Mouse (Mus musculus) liver, postnatal 0 days (tissue): ENCODE data around the gene Icam1. TPM values are rescaled to one million over a fixed set of nuclear protein-coding genes. Genes with fewer than 3 reads are reported as not detected.

Source experiments
- ATAC-seq: fragments of 200-750 bp; cut with Nextera tagmentation; 2 replicates; pipeline ENCODE4 v1.8.0; 2017; ENCODE audit warnings: mild to moderate bottlenecking, moderate library complexity
- DNase-seq: peaks from one replicate; pipeline ENCODE4 v3.0.0-alpha.2; 2016
- H3K27ac ChIP-seq: fragments of 300-500 bp; sonication (generic); 2 replicates; pipeline ENCODE4 v1.5.1; 2014; ENCODE audit warnings: antibody characterized with exemption, moderate library complexity, mild to moderate bottlenecking, low read depth
- H3K27me3 ChIP-seq: fragments of 300-500 bp; sonication (generic); 2 replicates; pipeline ENCODE4 v1.6.1; 2014; ENCODE audit warnings: low read length, control low read depth, mixed read lengths; ENCODE audit not compliant: insufficient read depth
- H3K36me3 ChIP-seq: fragments of 300-500 bp; sonication (generic); replicated peaks from 2 replicates; pipeline ENCODE4 v1.6.1; 2014; ENCODE audit warnings: mild to moderate bottlenecking, control low read depth, low read length, moderate library complexity, mixed read lengths; ENCODE audit not compliant: insufficient read depth
- H3K4me1 ChIP-seq: fragments of 300-500 bp; sonication (generic); 2 replicates; pipeline ENCODE4 v1.6.1; 2014; ENCODE audit warnings: antibody characterized with exemption, mild to moderate bottlenecking, control low read depth; ENCODE audit not compliant: insufficient read depth
- H3K4me2 ChIP-seq: fragments of 300-500 bp; sonication (generic); 2 replicates; pipeline ENCODE4 v1.6.1; 2014; ENCODE audit warnings: low read depth, mild to moderate bottlenecking, low read length, moderate library complexity, mixed read lengths
- H3K4me3 ChIP-seq: fragments of 300-500 bp; sonication (generic); 2 replicates; pipeline ENCODE4 v1.5.1; 2014; ENCODE audit warnings: low read depth, low read length
- H3K9ac ChIP-seq: fragments of 300-500 bp; sonication (generic); replicated peaks from 2 replicates; pipeline ENCODE4 v1.6.1; 2014; ENCODE audit warnings: mild to moderate bottlenecking, moderate library complexity
- H3K9me3 ChIP-seq: fragments of 300-500 bp; sonication (generic); 2 replicates; pipeline ENCODE4 v1.6.1; 2016; ENCODE audit warnings: mild to moderate bottlenecking, control low read depth, low read length, mixed read lengths
- CTCF ChIP-seq: sonication (generic); IDR thresholded peaks from 2 replicates; pipeline ENCODE4 v1.5.1; 2016; ENCODE audit warnings: antibody characterized with exemption, low read depth
- EP300 ChIP-seq: IDR thresholded peaks from 2 replicates; pipeline ENCODE4 v1.6.1; 2016; ENCODE audit warnings: antibody characterized with exemption, low read depth, mild to moderate bottlenecking
- WGBS: fragments of 180-500 bp; shearing (Covaris S2); extraction: QIAGEN DNeasy Blood & Tissue Kit; methylation state at CpG from one replicate; pipeline ENCODE4 v1.1.7; 2014; ENCODE audit not compliant: insufficient replicate concordance; 5-methylcytosine and 5-hydroxymethylcytosine counted together
- polyA plus RNA-seq: library from polyadenylated mRNA; unstranded; fragments of >200 nt; fragmentation: Nextera tagmentation; extraction: Ambion mirVana; gene quantifications from 2 replicates; pipeline ENCODE4 v1.2.1, GENCODE M21; 2015

Icam1 gene
- polyA plus RNA-seq, 1 experiment from 2014 or later, result 12.7 TPM

GRCm38 (mm10) chr9:20973001-20973681, 42.6 kb upstream of the Icam1 start:
- Histone ChIP-seq H3K27ac (no peak overlapping the region), H3K4me3 (no peak overlapping the region)

GRCm38 (mm10) chr9:20973682-20974075, 42.1 kb upstream of the Icam1 start:
- DNase-seq (no peak), ATAC-seq (no peak)
- no peak overlapping the region for H3K4me3 ChIP-seq
- H3K4me1 ChIP-seq, result peaks cover 20% of the 10 kb centered on the region
- 28% methylated on average over 6 of the region's 6 CpGs for WGBS
- H3K9ac ChIP-seq, result no peak overlapping the region; the same call in 1 of the 2 replicates
- TF ChIP-seq EP300 (no peak), CTCF (no peak)
- 0 out of 2 replicates have a peak overlapping the region, but pooled peaks have one; percentile 22 for H3K4me2 ChIP-seq
- 0 out of 2 replicates have a peak, but pooled peaks cover 6% of the 10 kb centered on the region for H3K27me3 ChIP-seq
- H3K9me3 ChIP-seq, result no peaks in the 10 kb centered on the region
- no peaks in the 10 kb centered on the region for H3K36me3 ChIP-seq
- no peak overlapping the region for H3K27ac ChIP-seq

More at GRCm38 (mm10) chr9:20973001-20973681, 42.6 kb upstream of the Icam1 start:
- Histone ChIP-seq H3K36me3 (no peaks in the 10 kb centered on the region), H3K27me3 (0 out of 2 replicates have a peak, but pooled peaks cover 6% of the 10 kb centered on the region), H3K4me1 (peaks cover 15% of the 10 kb centered on the region), H3K9ac (no peak overlapping the region; the same call in 1 of the 2 replicates), H3K4me2 (0 out of 2 replicates have a peak overlapping the region, but pooled peaks have one; percentile 22), H3K9me3 (no peaks in the 10 kb centered on the region)
- ATAC-seq (no peak), DNase-seq (no peak)
- 74% methylated on average over 4 of the region's 4 CpGs for WGBS
- TF ChIP-seq EP300 (no peak), CTCF (no peak)

- Histone ChIP-seq H3K27ac (peak overlapping the region; percentile 77; the same call in 1 of the 2 replicates), H3K9ac (peak overlapping the region; percentile 69), H3K4me2 (peak overlapping the region; percentile 97), H3K27me3 (0 out of 2 replicates have a peak, but pooled peaks cover 6% of the 10 kb centered on the region), H3K4me1 (peaks cover 22% of the 10 kb centered on the region), H3K9me3 (no peaks in the 10 kb centered on the region), H3K4me3 (peak overlapping the region; percentile 69), H3K36me3 (no peaks in the 10 kb centered on the region)
- TF ChIP-seq EP300, result no peak
- no peak for TF ChIP-seq CTCF
- DNase-seq (peak; percentile 41), ATAC-seq (no peak)
- 3% methylated on average over 45 of the region's 45 CpGs for WGBS
Measured at GRCm38 (mm10) chr9:20975431-20976215, 40.2 kb upstream of the Icam1 start.

DNA sequence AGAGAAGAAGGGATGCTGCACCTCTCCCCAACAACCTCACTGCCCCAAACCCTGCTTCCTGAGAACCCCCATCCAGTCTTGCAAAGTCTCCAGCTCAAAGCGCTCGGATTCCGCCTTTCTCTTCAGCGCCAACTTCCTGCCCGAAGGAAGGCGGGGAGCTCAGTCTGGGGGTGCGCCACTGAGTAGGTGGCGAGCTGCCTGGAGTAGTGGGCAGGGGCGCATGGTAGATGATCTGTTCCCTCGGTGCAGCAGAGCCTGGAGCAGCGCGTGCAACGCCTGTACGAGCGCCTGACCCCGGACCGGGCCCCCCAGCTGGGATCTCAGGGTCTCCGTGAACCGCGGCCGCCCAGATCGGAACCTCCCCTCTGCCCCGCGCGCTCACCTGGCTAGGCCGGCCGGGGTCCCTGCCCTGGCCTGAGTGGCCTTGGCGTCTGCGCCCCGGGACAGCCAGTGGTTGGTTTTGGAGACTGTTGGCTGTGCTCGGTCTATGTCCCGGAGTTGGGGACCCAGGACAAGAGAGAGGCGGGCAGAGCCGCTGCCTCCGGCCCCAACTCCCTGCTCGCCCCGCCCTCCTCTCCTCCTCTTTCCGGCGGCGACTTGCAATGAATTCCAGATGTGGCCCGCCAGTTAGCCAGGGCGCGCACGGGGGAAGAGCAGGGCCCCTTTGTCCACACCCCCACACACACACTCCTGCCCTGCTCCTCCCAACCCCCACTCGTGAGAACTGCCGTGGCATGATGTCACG, 39.4 kb upstream of the Icam1 start, which contains the start of gene S1pr2:
Gene S1pr2, minus strand, starts transcription at position 566 of the 745 bp plus-strand sequence.
- H3K36me3 ChIP-seq, result no peaks in the 10 kb centered on the region
- H3K9ac ChIP-seq, result peak within 1 kb of the TSS; percentile 69
- under 1% methylated on average over 42 of the region's 47 CpGs for WGBS
- peak; percentile 81 for DNase-seq
- TF ChIP-seq CTCF, result no peak
- TF ChIP-seq EP300, result no peak
- ATAC-seq, result peak; percentile 77
- no peaks in the 10 kb centered on the region for H3K9me3 ChIP-seq
- H3K4me2 ChIP-seq, result peak within 1 kb of the TSS; percentile 97
- H3K27ac ChIP-seq, result peak within 1 kb of the TSS; percentile 77
- H3K4me1 ChIP-seq, result peaks cover 22% of the 10 kb centered on the region
- 0 out of 2 replicates have a peak, but pooled peaks cover 6% of the 10 kb centered on the region for H3K27me3 ChIP-seq
- H3K4me3 ChIP-seq, result peak within 1 kb of the TSS; percentile 69

GRCm38 (mm10) chr9:20976961-20977689, 38.7 kb upstream of the Icam1 start:
- Histone ChIP-seq H3K36me3 (no peaks in the 10 kb centered on the region), H3K4me2 (peak overlapping the region; percentile 97), H3K4me3 (peak overlapping the region; percentile 69), H3K4me1 (peaks cover 22% of the 10 kb centered on the region), H3K9me3 (no peaks in the 10 kb centered on the region), H3K27ac (no peak overlapping the region), H3K9ac (peak overlapping the region; percentile 69; the same call in 1 of the 2 replicates), H3K27me3 (0 out of 2 replicates have a peak, but pooled peaks cover 6% of the 10 kb centered on the region)
- DNase-seq (no peak), ATAC-seq (no peak)
- 0 out of 2 replicates have a peak, but pooled peaks have one; percentile 12 for TF ChIP-seq CTCF
- no peak for TF ChIP-seq EP300
- WGBS, result 4% methylated on average over 4 of the region's 4 CpGs
